Mouse (Mus musculus) ES-Bruce4 (cell line): Measurements from ENCODE around the gene Rnf225.

Experiments used
- CTCF ChIP-seq: IDR thresholded peaks from one replicate; pipeline ENCODE4 v1.8.1; 2011; ENCODE audit warnings: low read depth, low read length
- EP300 ChIP-seq: IDR thresholded peaks from 2 replicates; pipeline ENCODE4 v1.6.1; 2011; ENCODE audit warnings: low read depth, low read length; ENCODE audit not compliant: insufficient read depth
- POLR2A ChIP-seq: IDR thresholded peaks from one replicate; pipeline ENCODE4 v1.8.1; 2011; ENCODE audit warnings: low read length; ENCODE audit not compliant: insufficient read depth

DNA sequence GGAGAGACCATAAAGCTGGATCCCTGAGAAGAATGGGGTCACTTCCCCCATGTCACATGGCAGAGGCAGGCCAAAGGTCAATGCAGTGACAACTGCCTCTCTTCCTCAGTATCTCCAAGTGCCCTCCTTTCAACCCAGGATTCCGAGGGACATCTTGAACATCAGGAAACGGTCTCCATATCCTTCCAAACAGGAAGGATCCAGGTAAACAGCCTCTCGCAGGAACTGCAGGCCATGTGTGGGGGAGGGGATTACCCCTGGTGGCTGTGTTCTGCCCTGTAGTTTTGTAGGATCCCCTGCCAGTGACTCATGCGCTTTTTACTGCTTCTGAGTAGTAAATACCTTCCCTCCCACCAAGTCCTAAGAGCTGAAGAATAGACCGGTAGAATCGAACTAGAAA lies 52.6 kb downstream of the Rnf225 start:
- TF ChIP-seq EP300 (no peak), CTCF (no peak), POLR2A (no peak)
